Mouse (Mus musculus) cerebellum, adult 2 months (tissue): Measurements from ENCODE around the gene Scaf11.

Experiments
- CTCF ChIP-seq: fragments of 200-500 bp; IDR thresholded peaks from 2 replicates; pipeline ENCODE4 v1.5.1; 2011; ENCODE audit warnings: low read depth, mild to moderate bottlenecking, control low read depth, low read length, moderate library complexity, borderline replicate concordance; ENCODE audit not compliant: insufficient read depth
- POLR2A ChIP-seq: fragments of 200-500 bp; IDR thresholded peaks from 2 replicates; pipeline ENCODE4 v1.6.1; 2011; ENCODE audit warnings: low read length, control low read depth, borderline replicate concordance; ENCODE audit not compliant: insufficient read depth

GRCm38 (mm10) chr15:96473920-96474319 is 13.3 kb upstream of the Scaf11 start:
- TF ChIP-seq CTCF (no peak), POLR2A (no peak)
